Mouse (Mus musculus): ENCODE measurements around the gene Ncoa5.

GRCm38 (mm10) chr2:165009161-165009560 lies 25.5 kb downstream of the Ncoa5 start:
- TF ChIP-seq CTCF (IDR thresholded peaks at IDR 0.05; ENCODE audit: low read depth, low read length) (no peak), POLR2A (IDR thresholded peaks at IDR 0.05; ENCODE audit: extremely low read depth, insufficient read depth, low read length) (no peak)

Data from liver, adult 2 months (tissue).